Mouse (Mus musculus) thymus, postnatal 10 days (tissue): ENCODE measurements around the gene Ifrd1.
"Not testable (repeated sequence)": the region's sequence is repeated elsewhere in the genome, so short reads cannot be mapped to it uniquely, and the experiment has no call there.

Source experiments
- DNase-seq, 2 experiments: peaks; one replicate each; pipeline ENCODE4 v3.0.0; 2021; ENCODE audit warnings: low spot score in 2 of 2

Gene Ifrd1

GRCm38 (mm10) chr12:40199302-40199701, 49.0 kb downstream of the Ifrd1 start, which contains the start of gene Lsmem1:
Lsmem1 (minus strand) TSS chr12:40199490.
- DNase-seq = peak; percentile 62 to 65

- DNase-seq = peak; percentile 72 to 82
Observed at GRCm38 (mm10) chr12:40198427-40198826, 49.9 kb downstream of the Ifrd1 start.

- no peak for DNase-seq
Observed at GRCm38 (mm10) chr12:40198019-40198418, 50.3 kb downstream of the Ifrd1 start.

GRCm38 (mm10) chr12:40197511-40197910, 50.8 kb downstream of the Ifrd1 start:
- peak; percentile 25 for DNase-seq

GRCm38 (mm10) chr12:40185474-40185873, 62.8 kb downstream of the Ifrd1 start:
- no peak for DNase-seq

- peak; percentile 29 to 54 for DNase-seq
Observed at GRCm38 (mm10) chr12:40177089-40177488, 71.2 kb downstream of the Ifrd1 start.

- no peak for DNase-seq
Observed at GRCm38 (mm10) chr12:40176158-40176557, 72.1 kb downstream of the Ifrd1 start.

- DNase-seq = not testable (repeated sequence)
Observed at GRCm38 (mm10) chr12:40175171-40175570, 73.1 kb downstream of the Ifrd1 start.

GRCm38 (mm10) chr12:40171637-40172036, 76.7 kb downstream of the Ifrd1 start:
- DNase-seq = no peak

GRCm38 (mm10) chr12:40169675-40170074, 78.6 kb downstream of the Ifrd1 start:
- no peak for DNase-seq

GRCm38 (mm10) chr12:40164621-40165020, 83.7 kb downstream of the Ifrd1 start:
- DNase-seq = peak in 1 of 2 experiments; percentile 34

- DNase-seq = no peak
Observed at GRCm38 (mm10) chr12:40160777-40161176, 87.5 kb downstream of the Ifrd1 start.

GRCm38 (mm10) chr12:40154188-40154587, 94.1 kb downstream of the Ifrd1 start:
- DNase-seq = no peak

GRCm38 (mm10) chr12:40152353-40153069, 95.8 kb downstream of the Ifrd1 start:
- no peak for DNase-seq
